Mouse (Mus musculus) right cerebral cortex, postnatal 25 days (tissue): ENCODE results near the gene Gm20878.
"Not testable (repeated sequence)": the region's sequence is repeated elsewhere in the genome, so short reads cannot be mapped to it uniquely, and the experiment has no call there.

Source experiments
- DNase-seq: peaks from one replicate; pipeline ENCODE4 v3.0.0; 2022

Gm20878 gene

GRCm38 (mm10) chr4:41941272-41941671 is at the start of gene Gm20878:
Gm20878 (plus strand) TSS chr4:41941572.
- not testable (repeated sequence) for DNase-seq

DNA sequence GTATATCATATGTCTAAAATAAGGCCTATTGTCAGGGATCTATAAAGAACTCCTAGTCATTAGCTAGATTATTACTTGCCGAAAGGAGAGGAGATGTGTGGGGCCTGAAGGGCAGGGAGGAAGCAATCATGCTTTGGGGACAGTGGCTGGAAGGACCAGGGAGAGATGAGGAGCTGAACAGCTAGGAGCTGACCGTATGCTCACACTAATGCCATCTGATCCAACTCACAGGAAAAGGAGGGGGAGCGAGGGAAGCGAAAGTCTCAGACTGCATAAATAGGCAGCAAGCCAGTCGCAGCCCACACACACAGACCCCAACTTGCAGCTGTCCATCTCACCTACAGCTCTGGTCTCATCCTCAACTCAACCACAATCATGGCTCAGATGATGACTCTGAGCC is 38.1 kb upstream of the Gm20878 start, which contains the start of gene Gm21541:
TSS of gene Gm21541 (plus strand) at position 301 of the 400 bp plus-strand sequence.
- not testable (repeated sequence) for DNase-seq

GRCm38 (mm10) chr4:41965758-41966157 is 24.4 kb downstream of the Gm20878 start, which contains the start of gene Fam205a4:
Fam205a4 (plus strand) TSS chr4:41966058.
- not testable (repeated sequence) for DNase-seq
